Mouse (Mus musculus) adrenal gland, adult 2 months (tissue): ENCODE data around the gene Cep41. TPM values are rescaled to one million over a fixed set of nuclear protein-coding genes. Genes with fewer than 3 reads are reported as not detected.

Experiments
- DNase-seq: peaks from one replicate; pipeline ENCODE4 v3.0.0; 2021
- long read RNA-seq: library from polyadenylated mRNA; stranded (forward); transcript quantifications from one replicate; pipeline ENCODE4 v2.0.0, GENCODE M21; 2021
- polyA plus RNA-seq: library from polyadenylated mRNA; depleted of rRNA; stranded (reverse); fragments of >200 nt; gene quantifications from 2 replicates; pipeline ENCODE4 v1.2.3, GENCODE M21; 2012; rRNA removed
- total RNA-seq, 2 experiments: library from RNA; stranded (reverse); gene quantifications; 2 replicates each; pipeline ENCODE4 v1.2.3; 2021

Cep41 gene
- 1 to 10 TPM; 5.9 to 9.3 TPM for total RNA-seq
- 3.4 and 4.5 TPM in 2 replicates for polyA plus RNA-seq
- long read RNA-seq, partial matches to known transcripts: 1 of 4 reads
- long read RNA-seq, other reads (novel, unspliced or antisense): 0 of 4 reads

- peak; percentile 98 for DNase-seq
Observed at GRCm38 (mm10) chr6:30693350-30693991, at the start of gene Cep41. Gene Cep41, minus strand, starts transcription at chr6:30693749.

GRCm38 (mm10) chr6:30739177-30739747, 45.7 kb upstream of the Cep41 start:
- peak; percentile 33 for DNase-seq

GRCm38 (mm10) chr6:30738464-30739006, 45.0 kb upstream of the Cep41 start:
- DNase-seq: no peak

- DNase-seq: peak; percentile 82
Observed at GRCm38 (mm10) chr6:30737548-30738463, 44.3 kb upstream of the Cep41 start.

- DNase-seq: peak; percentile 84
Observed at GRCm38 (mm10) chr6:30736864-30737547, 43.5 kb upstream of the Cep41 start.

- peak; percentile 23 for DNase-seq
Observed at GRCm38 (mm10) chr6:30736372-30736762, 42.8 kb upstream of the Cep41 start.

- DNase-seq: peak; percentile 33
Observed at GRCm38 (mm10) chr6:30735728-30736371, 42.3 kb upstream of the Cep41 start.

GRCm38 (mm10) chr6:30734988-30735727, 41.6 kb upstream of the Cep41 start:
- peak; percentile 24 for DNase-seq

GRCm38 (mm10) chr6:30734465-30734864, 40.9 kb upstream of the Cep41 start:
- no peak for DNase-seq

GRCm38 (mm10) chr6:30732571-30733130, 39.1 kb upstream of the Cep41 start:
- DNase-seq: no peak

- DNase-seq: no peak
Observed at GRCm38 (mm10) chr6:30730301-30730971, 36.9 kb upstream of the Cep41 start.

GRCm38 (mm10) chr6:30723331-30723730, 29.8 kb upstream of the Cep41 start, which contains the start of gene Mest:
Gene Mest, plus strand, starts transcription at chr6:30723547.
- DNase-seq: no peak

- DNase-seq: no peak
Observed at GRCm38 (mm10) chr6:30722385-30723164, 29.0 kb upstream of the Cep41 start.

- DNase-seq: no peak
Observed at GRCm38 (mm10) chr6:30716796-30717195, 23.2 kb upstream of the Cep41 start.

- DNase-seq: no peak
Observed at GRCm38 (mm10) chr6:30714891-30715471, 21.4 kb upstream of the Cep41 start.

GRCm38 (mm10) chr6:30713896-30714295, 20.3 kb upstream of the Cep41 start:
- DNase-seq: no peak

GRCm38 (mm10) chr6:30713455-30713854, 19.9 kb upstream of the Cep41 start:
- no peak for DNase-seq

- no peak for DNase-seq
Observed at GRCm38 (mm10) chr6:30712484-30712883, 18.9 kb upstream of the Cep41 start.
